Mouse (Mus musculus) myocyte (in vitro differentiated cells): Measurements from ENCODE around the gene Agt.

Experiments used
- MYOD1 ChIP-seq, 3 experiments: IDR thresholded peaks; one replicate each; pipeline ENCODE4 v1.6.1; 2011; ENCODE audit warnings: control low read depth in 2 of 3, low read depth in 2 of 3, mild to moderate bottlenecking in 2 of 3, moderate library complexity in 1 of 3; ENCODE audit not compliant: insufficient read length in 2 of 3, control insufficient read depth in 1 of 3
- TCF12 ChIP-seq: IDR thresholded peaks from one replicate; pipeline ENCODE4 v1.6.1; 2011; ENCODE audit warnings: mild to moderate bottlenecking, control low read depth; ENCODE audit not compliant: poor library complexity, insufficient read depth, severe bottlenecking
- TCF3 ChIP-seq: IDR thresholded peaks from one replicate; pipeline ENCODE4 v1.6.1; 2011; ENCODE audit warnings: low read depth, control low read depth; ENCODE audit not compliant: insufficient read length
- USF1 ChIP-seq: IDR thresholded peaks from one replicate; pipeline ENCODE4 v1.6.1; 2011; ENCODE audit warnings: low read depth, mild to moderate bottlenecking, control low read depth, moderate library complexity

DNA sequence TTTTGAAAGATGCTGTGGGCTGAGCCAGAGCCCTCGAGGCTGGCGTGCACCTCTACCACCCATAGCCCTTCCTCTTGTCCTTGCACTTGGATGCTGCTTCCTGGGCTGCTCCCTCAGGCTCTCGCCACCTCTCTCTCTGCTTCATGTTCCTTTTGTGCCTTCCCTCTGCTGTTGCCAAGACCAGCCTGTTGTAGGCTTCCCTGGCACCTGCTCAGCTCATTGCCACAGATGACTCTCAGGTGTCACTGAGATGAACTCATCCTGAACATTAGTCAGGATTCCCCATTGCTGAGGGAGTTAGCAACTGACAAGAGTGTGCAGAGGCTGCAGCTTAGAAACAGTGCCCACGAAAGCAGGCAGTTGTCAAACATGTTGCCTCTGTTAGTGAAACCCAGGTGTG is 27.5 kb downstream of the Agt start:
- no peak for TF ChIP-seq TCF3
- TF ChIP-seq USF1, result no peak
- TF ChIP-seq TCF12, result no peak
- TF ChIP-seq MYOD1 (IDR thresholded peaks at IDR 0.05; ENCODE audit: control insufficient read depth in 1 of 3, insufficient read length in 2 of 3, low read depth in 2 of 3), result no peak
